Mouse (Mus musculus) kidney, postnatal 25 days (tissue): ENCODE data around the gene Arf3.

ENCODE experiments used
- DNase-seq, 2 experiments: peaks; one replicate each; pipeline ENCODE4 v3.0.0; 2021; ENCODE audit warnings: mixed read lengths in 2 of 2

The Arf3 gene

DNA sequence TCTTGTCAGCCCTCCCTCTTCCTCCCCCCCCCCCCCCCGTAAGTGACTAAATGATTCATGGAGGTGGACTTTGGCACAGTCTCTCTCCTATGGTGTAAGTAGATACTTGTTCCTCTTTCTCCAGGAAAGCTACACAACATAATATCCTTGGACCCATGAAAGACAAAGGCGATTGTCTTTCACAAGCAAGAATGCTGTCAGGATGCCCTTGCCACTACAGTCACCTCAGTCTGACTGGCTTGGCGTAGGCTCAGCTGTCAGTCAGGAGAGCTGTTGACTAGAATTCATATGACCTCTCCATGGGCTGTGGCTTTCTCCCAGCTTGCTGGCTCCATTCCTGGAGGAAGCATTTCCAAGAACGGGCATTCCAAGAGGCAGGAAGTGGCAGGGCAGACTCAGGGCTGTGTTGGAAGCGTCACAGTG, 48.8 kb downstream of the Arf3 start:
- DNase-seq: peak; percentile 51 to 72

DNA sequence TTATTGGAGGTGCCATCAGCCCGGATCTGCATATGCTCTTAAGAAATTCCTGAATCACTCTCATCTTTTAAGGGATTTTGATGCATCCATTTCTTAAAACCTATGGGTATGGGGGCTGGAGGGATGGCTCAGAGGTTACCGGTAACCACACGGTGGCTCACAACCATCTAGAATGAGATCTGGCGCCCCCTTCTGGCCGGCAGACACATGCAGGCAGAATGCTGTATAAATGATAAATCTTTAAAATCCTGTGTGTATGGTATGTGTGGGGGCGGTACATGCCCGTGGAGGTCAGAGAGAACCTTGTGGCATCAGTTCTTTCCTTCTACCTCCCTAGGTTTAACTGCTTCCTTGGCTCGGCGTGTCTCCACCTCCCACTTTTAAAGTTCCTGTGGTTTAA, 52.6 kb downstream of the Arf3 start:
- peak; percentile 71 to 88 for DNase-seq

DNA sequence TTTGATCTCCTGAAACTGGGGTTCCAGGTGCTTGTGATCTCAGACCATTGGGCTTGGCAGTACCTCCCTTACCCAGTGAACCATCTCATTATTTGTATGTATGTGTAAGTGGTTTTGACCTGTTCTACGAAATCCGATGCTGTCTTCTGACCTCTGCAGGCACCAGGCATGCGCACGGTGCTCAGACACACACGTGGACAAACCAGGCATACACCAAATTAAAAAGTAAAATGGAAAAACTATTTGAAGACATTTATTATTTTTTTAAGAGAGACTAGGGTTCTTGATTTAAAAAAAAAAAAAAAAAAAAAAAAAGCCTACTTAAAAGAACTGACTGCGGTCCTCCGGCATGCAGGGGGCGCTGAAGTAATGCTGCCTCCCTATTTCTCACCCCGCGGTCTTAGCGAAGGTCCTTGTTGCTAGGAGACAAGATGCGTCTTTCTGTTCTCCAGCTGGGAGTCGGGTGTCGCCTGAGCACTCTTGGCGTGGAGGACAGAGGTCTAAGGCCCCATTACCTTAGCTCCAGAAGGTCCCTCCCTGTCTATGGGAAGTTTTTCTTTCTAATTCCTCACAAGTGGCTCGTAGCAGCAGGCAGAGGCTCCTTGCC, 55.1 kb downstream of the Arf3 start, which contains the start of gene Ccdc65:
Gene Ccdc65 (plus strand): TSS at position 442 of the 607 bp plus-strand sequence.
- DNase-seq: peak; percentile 92 to 96

DNA sequence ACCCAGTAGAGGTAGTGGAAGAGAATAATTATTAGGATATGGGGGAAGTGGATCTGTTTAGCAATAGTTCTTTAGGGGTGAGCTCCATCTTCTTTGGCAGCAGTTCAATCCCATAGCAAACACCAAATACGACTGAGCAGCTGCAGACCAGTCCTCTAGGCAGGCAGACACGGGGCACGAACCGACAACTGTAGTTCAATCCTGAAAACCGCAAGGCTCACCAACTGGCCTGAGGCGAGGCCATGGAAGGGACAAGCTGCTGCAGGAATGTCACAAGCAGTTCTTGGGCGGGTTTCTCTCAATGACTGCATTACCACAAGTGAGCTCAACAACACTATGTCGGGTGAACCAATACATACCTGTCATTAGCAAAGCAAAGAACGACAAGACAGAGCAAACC, 58.7 kb downstream of the Arf3 start:
- peak in 1 of 2 experiments; percentile 28 for DNase-seq

DNA sequence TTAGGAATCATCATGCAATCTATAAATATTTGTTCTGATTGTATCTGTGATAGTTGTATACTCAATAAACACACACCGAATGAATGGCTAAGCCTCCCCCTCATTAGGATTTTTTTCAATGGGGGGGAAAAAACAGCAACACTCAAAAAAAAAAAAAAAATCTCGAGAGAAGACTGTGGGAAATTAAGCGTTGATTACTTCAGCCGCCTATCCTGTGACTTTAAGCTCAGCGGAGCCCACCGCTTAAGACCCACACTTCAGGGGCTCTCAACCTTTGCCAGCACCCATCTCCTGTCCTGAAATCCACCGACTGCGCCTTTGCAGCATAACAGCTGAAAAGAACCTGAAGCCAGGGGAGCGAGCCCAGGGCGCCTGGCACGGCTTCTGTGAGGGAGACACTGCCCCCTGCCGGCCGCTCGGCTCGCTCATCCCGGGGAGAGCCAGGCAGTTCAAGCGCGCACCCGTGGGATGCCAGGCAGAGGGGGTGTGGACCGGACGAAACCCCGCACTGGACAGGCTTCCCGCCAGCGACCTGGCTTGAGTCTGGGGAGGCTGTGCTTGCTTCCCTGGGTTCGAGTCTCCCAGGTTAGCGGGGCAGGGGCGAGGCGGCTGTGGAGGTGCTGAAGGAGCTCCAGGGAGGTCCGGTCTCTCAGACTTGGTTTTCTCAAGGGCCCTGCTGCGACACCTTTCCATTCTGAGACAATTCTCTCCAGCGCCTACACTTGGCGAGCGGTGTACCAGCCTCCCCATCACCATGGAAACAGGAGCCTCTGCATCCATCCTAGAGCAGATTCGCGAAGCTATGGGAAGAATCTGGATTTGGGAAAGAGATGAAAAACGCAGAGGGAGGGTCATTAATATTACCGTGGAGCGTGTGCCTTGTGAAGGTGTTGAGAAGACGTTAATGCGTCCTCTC, 63.6 kb downstream of the Arf3 start:
- DNase-seq: peak; percentile 89 to 93

DNA sequence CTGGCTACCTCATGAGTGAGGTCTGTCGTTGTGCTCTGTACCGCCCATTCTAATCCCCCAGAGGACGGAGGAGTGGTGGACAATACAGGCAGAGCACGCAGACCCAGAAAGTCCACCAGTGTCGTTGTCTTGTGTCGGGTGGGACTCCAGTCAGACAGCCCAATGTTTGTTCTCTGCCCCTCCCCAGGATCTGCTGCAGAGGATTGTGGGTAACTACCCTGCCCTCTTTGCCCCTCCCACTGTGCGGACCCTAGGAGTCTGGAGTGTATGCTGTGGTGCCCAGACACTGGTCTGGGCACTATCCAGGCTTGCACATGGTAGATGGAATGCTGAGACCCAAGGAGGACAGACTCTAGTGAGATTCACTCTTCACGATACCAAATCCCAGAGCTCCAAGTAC, 66.8 kb downstream of the Arf3 start:
- DNase-seq: no peak

DNA sequence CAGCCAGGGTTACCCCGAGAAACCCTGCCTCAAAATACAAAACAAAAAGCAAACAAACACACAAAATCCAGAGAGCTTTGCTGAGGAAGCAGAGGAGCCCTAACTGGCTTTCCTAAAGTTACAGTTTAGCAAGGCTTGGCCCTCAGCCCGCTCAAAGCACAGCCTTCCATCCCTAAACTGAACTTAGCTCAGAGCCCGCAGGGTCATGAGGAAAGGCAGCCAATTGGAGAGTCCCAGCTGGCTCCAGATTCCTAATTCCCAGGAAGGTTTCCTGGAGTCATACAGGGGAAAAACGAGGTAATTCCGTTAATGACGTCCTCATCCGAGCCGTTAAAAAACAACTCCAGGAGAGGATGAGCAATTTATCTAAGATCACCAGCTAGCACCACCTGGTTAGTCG, 67.3 kb downstream of the Arf3 start:
- peak; percentile 89 to 93 for DNase-seq

DNA sequence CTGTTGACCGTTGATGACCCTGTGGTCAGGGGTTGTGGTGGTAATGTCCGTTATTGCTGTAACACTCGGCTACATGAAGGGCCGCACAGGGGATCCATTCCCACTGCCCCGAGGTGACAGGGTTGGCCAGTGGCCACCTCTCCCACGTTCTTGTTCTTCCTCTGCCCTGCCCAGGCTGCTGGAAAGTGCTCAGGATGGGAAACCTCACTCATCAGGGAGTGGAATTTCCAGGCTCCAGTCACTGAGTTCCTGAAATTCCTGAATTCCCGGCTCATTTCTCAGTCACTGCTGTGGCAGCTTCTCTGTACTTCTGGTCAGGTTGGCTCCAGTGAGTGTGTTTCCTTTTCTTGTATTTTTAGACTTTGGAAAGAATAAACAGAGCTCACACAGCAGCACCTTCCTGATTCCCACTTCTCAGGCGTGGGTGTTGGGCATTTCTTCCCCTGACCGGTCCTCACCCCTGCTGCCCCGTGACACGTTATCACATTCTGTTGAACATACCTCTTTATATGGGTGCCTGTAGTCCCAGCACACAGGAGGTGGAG, 70.8 kb downstream of the Arf3 start:
- DNase-seq: peak; percentile 76 to 86

DNA sequence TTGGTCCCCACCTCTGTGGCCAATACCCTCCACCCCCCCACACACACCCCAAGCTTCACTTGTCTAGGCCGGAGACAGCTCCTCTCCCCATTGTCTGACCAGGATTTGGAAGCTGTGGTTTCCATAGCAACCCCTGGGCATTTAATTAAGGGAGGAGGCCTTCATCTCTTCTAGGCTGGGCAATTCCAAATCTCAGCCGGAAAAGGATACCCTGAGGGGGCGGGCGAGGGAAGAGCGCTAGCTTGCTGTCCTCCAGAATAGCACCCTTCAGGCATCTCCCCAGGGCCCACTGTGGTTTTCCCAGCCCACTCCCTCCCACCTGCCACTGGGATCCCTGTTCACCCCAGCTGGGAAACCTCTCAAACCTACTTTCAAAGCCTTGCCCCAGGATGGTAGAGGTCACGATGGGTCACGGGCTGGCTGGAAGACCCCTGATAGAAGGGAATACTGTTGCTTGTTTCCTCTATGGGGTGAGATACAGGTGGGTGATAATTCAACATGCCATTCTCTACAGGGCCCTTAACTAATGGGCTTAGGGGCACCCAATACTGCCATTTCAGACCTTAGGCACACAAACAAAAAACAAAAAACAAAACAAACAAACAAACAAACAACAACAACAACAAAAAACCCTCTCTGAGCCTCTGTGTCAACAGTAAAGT, 71.4 kb downstream of the Arf3 start:
- DNase-seq: peak; percentile 32 to 52

DNA sequence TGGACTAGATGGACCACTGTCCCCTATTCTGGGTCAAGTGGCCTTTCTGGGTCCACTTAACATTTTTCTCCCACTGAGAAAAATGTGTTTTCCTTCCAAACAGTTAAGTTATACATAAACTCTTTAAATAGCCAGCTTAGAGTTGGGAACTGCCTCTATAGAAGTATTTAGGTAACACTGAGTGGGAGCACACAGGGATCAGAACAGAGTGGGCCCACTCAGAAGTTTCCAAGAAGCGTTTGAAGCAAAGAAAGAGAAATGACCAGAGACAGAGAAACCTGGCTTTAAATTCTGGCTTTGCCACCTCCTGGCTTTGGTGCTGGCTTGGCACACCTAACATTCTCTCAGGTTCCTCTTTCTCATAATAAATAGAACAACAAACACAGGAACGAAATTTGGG, 73.3 kb downstream of the Arf3 start:
- DNase-seq: no peak
